Mouse (Mus musculus): ENCODE measurements at regions not wholly inside any gene's neighbourhood (a gene's known extent, or its start where the extent isn't known, plus 50 kb on each side); places are given as distances from the start of the nearest gene placed in this dataset.

GRCm38 (mm10) chr1:101272365-101272764 is 1499.8 kb downstream of the Cntnap5b start:
- no peak for DNase-seq

GRCm38 (mm10) chr1:101273633-101274032 is 1501.1 kb downstream of the Cntnap5b start:
- DNase-seq = peak; percentile 2

GRCm38 (mm10) chr1:101285416-101285815 is 1512.9 kb downstream of the Cntnap5b start:
- DNase-seq = no peak

Measured in adrenal gland, postnatal 10 days (tissue).